Mouse (Mus musculus) cortical plate, adult 2 months (tissue): ENCODE measurements at regions not wholly inside any gene's neighbourhood (a gene's known extent, or its start where the extent isn't known, plus 50 kb on each side); places are given as distances from the start of the nearest gene placed in this dataset.

Source experiments
- H3K27ac ChIP-seq: fragments of 200-500 bp; 2 replicates; pipeline ENCODE4 v1.5.1; 2012; ENCODE audit warnings: low read length, control low read depth, inconsistent platforms; ENCODE audit not compliant: insufficient read depth
- H3K4me1 ChIP-seq: fragments of 200-500 bp; 2 replicates; pipeline ENCODE4 v1.6.1; 2011; ENCODE audit warnings: low read length; ENCODE audit not compliant: control insufficient read depth, insufficient read depth
- H3K4me3 ChIP-seq: fragments of 200-500 bp; 2 replicates; pipeline ENCODE4 v1.5.1; 2011; ENCODE audit warnings: mild to moderate bottlenecking, low read length, control low read depth; ENCODE audit not compliant: insufficient read depth
- CTCF ChIP-seq: fragments of 200-500 bp; IDR thresholded peaks from 2 replicates; pipeline ENCODE4 v1.5.1; 2011; ENCODE audit warnings: mild to moderate bottlenecking, control low read depth, low read length; ENCODE audit not compliant: insufficient read depth; ENCODE audit errors: extremely low read depth
- POLR2A ChIP-seq: fragments of 200-500 bp; IDR thresholded peaks from 2 replicates; pipeline ENCODE4 v1.6.1; 2011; ENCODE audit warnings: mild to moderate bottlenecking, low read length, control low read depth; ENCODE audit not compliant: insufficient read depth; ENCODE audit errors: extremely low read depth

GRCm38 (mm10) chr12:10445738-10446137, 55.2 kb downstream of the Rdh14 start:
- H3K27ac ChIP-seq, result no peak overlapping the region
- no peaks in the 10 kb centered on the region for H3K4me1 ChIP-seq
- TF ChIP-seq POLR2A (no peak), CTCF (no peak)
- no peak overlapping the region for H3K4me3 ChIP-seq

- no peak overlapping the region for H3K4me3 ChIP-seq
- H3K27ac ChIP-seq, result no peak overlapping the region
- H3K4me1 ChIP-seq, result no peaks in the 10 kb centered on the region
- TF ChIP-seq POLR2A (no peak), CTCF (no peak)
Observed at GRCm38 (mm10) chr12:10457960-10458655, 67.5 kb downstream of the Rdh14 start.

- Histone ChIP-seq H3K4me1 (no peaks in the 10 kb centered on the region), H3K4me3 (no peak overlapping the region), H3K27ac (no peak overlapping the region)
- TF ChIP-seq CTCF (no peak), POLR2A (no peak)
Observed at GRCm38 (mm10) chr12:10461796-10462195, 71.2 kb downstream of the Rdh14 start.

- Histone ChIP-seq H3K4me1 (no peaks in the 10 kb centered on the region), H3K27ac (no peak overlapping the region)
Observed at GRCm38 (mm10) chr12:10462956-10463355, 72.4 kb downstream of the Rdh14 start.

GRCm38 (mm10) chr12:10473986-10474385, 83.4 kb downstream of the Rdh14 start:
- Histone ChIP-seq H3K4me1 (no peaks in the 10 kb centered on the region), H3K27ac (no peak overlapping the region), H3K4me3 (no peak overlapping the region)
- TF ChIP-seq CTCF, result no peak
- TF ChIP-seq POLR2A, result no peak

More at GRCm38 (mm10) chr12:10462956-10463355, 72.4 kb downstream of the Rdh14 start:
- no peak overlapping the region for H3K4me3 ChIP-seq
- TF ChIP-seq CTCF, result no peak
- TF ChIP-seq POLR2A, result no peak

- H3K4me1 ChIP-seq, result no peaks in the 10 kb centered on the region
- TF ChIP-seq CTCF (no peak), POLR2A (no peak)
- H3K4me3 ChIP-seq, result no peak overlapping the region
- H3K27ac ChIP-seq, result no peak overlapping the region
Observed at GRCm38 (mm10) chr12:10480781-10481180, 90.2 kb downstream of the Rdh14 start.

GRCm38 (mm10) chr12:10482294-10483010, 91.9 kb downstream of the Rdh14 start:
- TF ChIP-seq CTCF (no peak), POLR2A (no peak)
- H3K4me1 ChIP-seq, result no peaks in the 10 kb centered on the region
- no peak overlapping the region for H3K27ac ChIP-seq
- H3K4me3 ChIP-seq, result no peak overlapping the region

GRCm38 (mm10) chr12:10506721-10507120, 116.1 kb downstream of the Rdh14 start:
- no peak overlapping the region for H3K4me3 ChIP-seq
- H3K27ac ChIP-seq, result no peak overlapping the region
- TF ChIP-seq CTCF (no peak), POLR2A (no peak)
- H3K4me1 ChIP-seq, result no peaks in the 10 kb centered on the region

- TF ChIP-seq POLR2A (no peak), CTCF (no peak)
- no peak overlapping the region for H3K27ac ChIP-seq
Observed at GRCm38 (mm10) chr12:10513526-10513925, 123.0 kb downstream of the Rdh14 start.

GRCm38 (mm10) chr12:10514278-10514677, 123.7 kb downstream of the Rdh14 start:
- H3K4me1 ChIP-seq, result no peaks in the 10 kb centered on the region
- no peak overlapping the region for H3K4me3 ChIP-seq
- TF ChIP-seq CTCF, result no peak
- no peak for TF ChIP-seq POLR2A
- H3K27ac ChIP-seq, result no peak overlapping the region

More at GRCm38 (mm10) chr12:10513526-10513925, 123.0 kb downstream of the Rdh14 start:
- no peak overlapping the region for H3K4me3 ChIP-seq
- H3K4me1 ChIP-seq, result no peaks in the 10 kb centered on the region

GRCm38 (mm10) chr12:10524509-10525286, 134.1 kb downstream of the Rdh14 start:
- no peak overlapping the region for H3K27ac ChIP-seq
- H3K4me1 ChIP-seq, result no peaks in the 10 kb centered on the region
- no peak overlapping the region for H3K4me3 ChIP-seq
- TF ChIP-seq POLR2A (no peak), CTCF (no peak)
